Mouse (Mus musculus) lung, embryonic 16.5 days (tissue): ENCODE results near the gene Hoxa7. TPM values are rescaled to one million over a fixed set of nuclear protein-coding genes. Genes with fewer than 3 reads are reported as not detected.

Experiments
- ATAC-seq: fragments of 200-750 bp; cut with Nextera tagmentation; 2 replicates; pipeline ENCODE4 v1.8.0; 2017; ENCODE audit warnings: low read depth, mild to moderate bottlenecking, moderate library complexity
- H3K27ac ChIP-seq: fragments of 300-500 bp; sonication (generic); 2 replicates; pipeline ENCODE4 v1.5.1; 2014; ENCODE audit warnings: mild to moderate bottlenecking, control low read depth, low read length
- H3K27me3 ChIP-seq: fragments of 300-500 bp; sonication (generic); 2 replicates; pipeline ENCODE4 v1.6.1; 2014; ENCODE audit warnings: low read depth, low read length, mixed read lengths; ENCODE audit not compliant: control insufficient read depth, insufficient read depth
- H3K36me3 ChIP-seq: fragments of 300-500 bp; sonication (generic); 2 replicates; pipeline ENCODE4 v1.6.1; 2014; ENCODE audit warnings: low read length; ENCODE audit not compliant: control insufficient read depth, insufficient read depth
- H3K4me1 ChIP-seq: fragments of 300-500 bp; sonication (generic); replicated peaks from 2 replicates; pipeline ENCODE4 v1.6.1; 2014; ENCODE audit warnings: low read length, mixed read lengths; ENCODE audit not compliant: control insufficient read depth, insufficient read depth
- H3K4me2 ChIP-seq: fragments of 300-500 bp; sonication (generic); 2 replicates; pipeline ENCODE4 v1.6.1; 2014; ENCODE audit warnings: low read depth, low read length, control low read depth
- H3K4me3 ChIP-seq: fragments of 300-500 bp; sonication (generic); 2 replicates; pipeline ENCODE4 v1.5.1; 2014; ENCODE audit warnings: mild to moderate bottlenecking, low read length, control low read depth
- H3K9ac ChIP-seq: fragments of 300-500 bp; sonication (generic); 2 replicates; pipeline ENCODE4 v1.6.1; 2014; ENCODE audit warnings: low read length, control low read depth
- H3K9me3 ChIP-seq: fragments of 300-500 bp; sonication (generic); 2 replicates; pipeline ENCODE4 v1.6.1; 2016; ENCODE audit warnings: low read length; ENCODE audit not compliant: control insufficient read depth
- WGBS: fragments of 180-500 bp; shearing (Covaris S2); extraction: QIAGEN DNeasy Blood & Tissue Kit; methylation state at CpG from one replicate; pipeline ENCODE4 v1.1.7; 2014; 5-methylcytosine and 5-hydroxymethylcytosine counted together
- polyA plus RNA-seq: library from polyadenylated mRNA; unstranded; fragments of >200 nt; fragmentation: Nextera tagmentation; extraction: Ambion mirVana; gene quantifications from 2 replicates; pipeline ENCODE4 v1.2.1, GENCODE M21; 2015

Hoxa7 gene
- polyA plus RNA-seq, 1 experiment from 2014 or later: 5.8 TPM

DNA sequence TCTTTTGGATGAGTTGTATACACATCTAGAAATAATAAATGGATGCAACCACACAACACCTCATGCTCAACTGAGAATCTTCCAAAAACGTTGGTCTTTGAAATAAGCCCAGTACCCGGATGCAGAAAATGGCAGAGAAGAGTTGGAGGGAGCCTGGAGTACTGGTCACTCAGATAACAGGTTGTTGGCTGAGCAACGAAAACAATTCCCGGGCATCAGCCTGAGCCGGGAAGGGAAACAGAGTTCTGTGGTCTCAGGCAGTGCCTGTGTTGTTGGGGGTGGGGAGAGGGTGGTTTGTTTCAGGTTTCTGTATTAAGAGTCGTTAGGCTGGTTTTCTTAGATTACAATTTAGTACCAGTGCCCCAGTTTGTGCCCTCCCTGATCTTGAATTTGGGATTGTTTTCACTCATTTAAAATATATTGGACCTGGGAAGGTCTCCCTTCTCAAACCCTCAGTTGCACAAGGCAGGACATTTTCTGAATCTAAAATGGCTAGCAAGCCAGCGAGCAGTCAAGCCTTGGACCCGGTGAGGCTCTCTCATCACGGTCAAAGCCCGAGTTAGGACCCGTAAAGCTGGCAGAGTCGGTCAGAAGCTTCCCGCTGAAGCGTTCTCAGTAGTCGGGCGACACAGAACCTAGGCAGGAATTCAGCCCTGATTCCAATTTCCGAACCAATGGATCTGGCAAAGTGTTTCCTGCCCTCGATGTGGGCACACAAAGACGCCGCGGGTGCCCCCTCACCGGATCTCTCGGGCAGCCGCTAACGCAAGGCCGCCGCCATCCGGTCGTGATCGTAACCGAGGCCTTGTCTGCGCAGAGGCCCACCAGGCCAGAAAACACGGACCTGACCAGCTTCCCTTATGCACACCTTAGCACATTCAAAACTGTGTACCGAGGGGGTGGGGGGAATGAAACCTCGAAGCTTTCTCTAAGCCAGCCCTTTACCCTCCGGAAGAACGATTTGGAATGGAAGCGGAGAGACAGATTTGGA is 7.1 kb upstream of the Hoxa7 start:
- Histone ChIP-seq H3K27me3 (peaks cover 91% of the 10 kb centered on the region), H3K36me3 (no peaks in the 10 kb centered on the region), H3K27ac (no peak overlapping the region), H3K4me2 (no peak overlapping the region), H3K9me3 (no peaks in the 10 kb centered on the region), H3K4me1 (peaks cover 10% of the 10 kb centered on the region), H3K9ac (no peak overlapping the region), H3K4me3 (no peak overlapping the region)
- 2% methylated on average over 38 of the region's 38 CpGs for WGBS
- no peak for ATAC-seq

DNA sequence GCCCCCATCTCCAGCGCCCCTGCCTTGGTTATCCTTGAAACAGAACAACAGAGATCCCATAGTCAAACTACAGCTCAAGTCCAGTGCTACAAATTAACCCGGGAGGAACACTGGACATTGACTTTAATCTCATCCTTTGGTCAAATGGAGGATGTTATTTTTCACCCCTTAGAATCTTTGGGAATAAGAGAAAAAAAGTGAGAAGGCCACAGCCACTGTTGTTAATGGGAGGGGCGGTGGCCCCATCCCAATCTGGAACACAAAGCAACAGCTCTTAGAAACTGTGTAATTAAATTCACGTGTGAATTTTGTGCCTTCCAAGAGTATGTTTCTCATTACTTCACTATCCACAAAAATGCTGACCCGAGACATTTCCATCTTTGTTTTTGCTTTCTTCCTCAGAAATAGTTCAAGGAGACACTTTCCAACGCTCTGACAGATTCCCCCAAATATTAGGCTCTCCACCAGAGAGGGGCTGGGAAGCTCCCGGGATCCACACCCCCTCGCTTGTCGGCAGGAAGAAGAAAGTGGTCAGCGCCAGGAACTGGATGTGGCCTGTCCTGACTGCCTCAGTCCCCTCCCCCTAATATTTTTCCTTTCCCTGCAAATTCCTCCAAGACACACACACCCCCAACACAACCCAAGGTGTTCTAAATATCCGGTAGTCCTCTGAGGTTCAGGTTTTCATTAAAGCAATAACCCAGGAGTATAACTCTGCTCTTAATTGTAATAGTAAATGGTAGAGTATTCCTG is 6.0 kb upstream of the Hoxa7 start:
- peaks cover 10% of the 10 kb centered on the region for H3K4me1 ChIP-seq
- no peak overlapping the region for H3K4me3 ChIP-seq
- H3K27ac ChIP-seq: no peak overlapping the region
- WGBS: 5% methylated on average over 11 of the region's 11 CpGs
- ATAC-seq: no peak
- H3K9ac ChIP-seq: no peak overlapping the region
- peaks cover 92% of the 10 kb centered on the region for H3K27me3 ChIP-seq
- H3K36me3 ChIP-seq: no peaks in the 10 kb centered on the region
- H3K9me3 ChIP-seq: no peaks in the 10 kb centered on the region
- H3K4me2 ChIP-seq: no peak overlapping the region

DNA sequence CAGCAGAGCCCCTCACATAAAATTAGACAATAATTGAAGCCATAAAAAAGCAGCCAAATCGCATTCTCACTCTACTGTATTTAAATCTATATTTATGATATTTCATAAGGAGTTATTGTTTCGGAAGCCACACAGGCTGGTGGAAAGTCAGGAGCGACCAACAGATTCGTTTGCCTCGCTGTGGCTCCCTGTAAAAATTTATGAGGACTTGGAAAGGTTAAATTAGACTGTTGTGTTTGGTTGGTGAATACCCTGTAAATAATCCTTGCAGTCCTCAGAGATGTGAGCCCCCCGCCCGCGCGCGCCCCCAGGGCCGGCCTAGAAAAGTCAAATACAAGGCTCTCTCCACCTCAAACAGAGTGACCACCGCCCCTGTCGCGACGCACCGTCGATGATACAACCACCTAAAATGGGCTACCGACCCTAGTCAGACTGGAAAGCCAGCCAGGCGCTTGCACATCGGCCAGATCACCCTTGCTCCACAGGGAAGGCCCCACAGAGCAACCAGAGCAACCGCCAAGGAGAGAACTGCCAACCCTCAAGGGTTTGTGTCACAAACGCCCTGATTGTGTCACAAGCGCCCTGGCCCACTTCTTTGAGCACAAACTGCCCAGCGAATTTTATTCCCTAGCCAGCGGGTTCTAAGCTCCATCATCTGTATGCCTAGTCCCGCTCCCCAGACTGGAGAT is 5.1 kb upstream of the Hoxa7 start:
- H3K4me1 ChIP-seq: peaks cover 10% of the 10 kb centered on the region
- H3K9ac ChIP-seq: no peak overlapping the region
- WGBS: 3% methylated on average over 26 of the region's 26 CpGs
- no peak overlapping the region for H3K27ac ChIP-seq
- no peak overlapping the region for H3K4me2 ChIP-seq
- H3K9me3 ChIP-seq: no peaks in the 10 kb centered on the region
- H3K27me3 ChIP-seq: peaks cover 92% of the 10 kb centered on the region
- no peaks in the 10 kb centered on the region for H3K36me3 ChIP-seq
- H3K4me3 ChIP-seq: no peak overlapping the region
- ATAC-seq: no peak

DNA sequence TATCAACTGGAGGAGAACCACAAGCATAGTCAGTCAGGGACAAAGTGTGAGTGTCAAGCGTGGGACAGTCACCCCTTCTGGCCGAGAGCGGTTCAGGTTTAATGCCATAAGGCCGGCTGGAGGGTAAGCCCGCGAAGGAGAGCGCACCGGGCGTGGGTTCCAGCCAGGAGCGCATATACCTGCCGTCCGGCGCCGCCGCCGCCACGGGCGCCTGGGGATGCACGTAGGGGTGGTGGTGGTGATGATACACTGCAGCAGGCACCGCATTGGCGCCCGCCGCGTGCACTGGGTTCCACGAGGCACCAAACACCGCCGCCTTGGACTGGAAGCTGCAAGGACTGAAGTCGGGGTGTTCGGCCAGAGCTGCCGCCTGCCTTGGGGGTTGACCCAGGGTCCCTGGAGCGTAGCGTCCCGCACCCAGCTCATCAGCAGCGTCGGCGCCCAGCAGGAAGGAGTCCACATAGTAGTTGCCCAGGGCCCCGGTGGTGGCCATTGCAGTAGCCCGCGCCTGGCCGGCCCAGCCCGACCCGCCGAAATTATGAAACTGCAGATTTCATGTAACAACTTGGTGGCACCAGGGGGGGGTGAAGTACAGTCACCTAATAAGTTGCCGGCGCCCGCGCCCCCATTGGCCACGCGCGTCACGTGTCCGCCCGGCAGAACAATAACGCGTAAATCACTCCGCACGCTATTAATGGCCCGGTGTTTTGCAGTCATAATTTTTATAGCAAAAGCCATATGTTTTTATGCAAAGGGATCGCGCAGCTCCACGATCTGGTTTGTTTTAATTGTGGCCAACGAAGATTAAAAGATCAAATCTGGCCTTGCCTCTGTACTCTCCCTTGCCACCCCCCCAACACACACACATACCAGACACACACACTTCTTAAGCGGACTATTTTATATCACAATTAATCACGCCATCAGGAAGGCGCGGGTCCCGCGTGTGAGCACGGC is 4.2 kb upstream of the Hoxa7 start:
- 3% methylated on average over 69 of the region's 69 CpGs for WGBS
- peak overlapping the region; percentile 19 for H3K4me3 ChIP-seq
- ATAC-seq: no peak
- no peak overlapping the region for H3K9ac ChIP-seq
- peaks cover 95% of the 10 kb centered on the region for H3K27me3 ChIP-seq
- H3K4me1 ChIP-seq: peaks cover 10% of the 10 kb centered on the region
- no peaks in the 10 kb centered on the region for H3K36me3 ChIP-seq
- no peaks in the 10 kb centered on the region for H3K9me3 ChIP-seq
- peak overlapping the region; percentile 32 for H3K4me2 ChIP-seq
- H3K27ac ChIP-seq: no peak overlapping the region

DNA sequence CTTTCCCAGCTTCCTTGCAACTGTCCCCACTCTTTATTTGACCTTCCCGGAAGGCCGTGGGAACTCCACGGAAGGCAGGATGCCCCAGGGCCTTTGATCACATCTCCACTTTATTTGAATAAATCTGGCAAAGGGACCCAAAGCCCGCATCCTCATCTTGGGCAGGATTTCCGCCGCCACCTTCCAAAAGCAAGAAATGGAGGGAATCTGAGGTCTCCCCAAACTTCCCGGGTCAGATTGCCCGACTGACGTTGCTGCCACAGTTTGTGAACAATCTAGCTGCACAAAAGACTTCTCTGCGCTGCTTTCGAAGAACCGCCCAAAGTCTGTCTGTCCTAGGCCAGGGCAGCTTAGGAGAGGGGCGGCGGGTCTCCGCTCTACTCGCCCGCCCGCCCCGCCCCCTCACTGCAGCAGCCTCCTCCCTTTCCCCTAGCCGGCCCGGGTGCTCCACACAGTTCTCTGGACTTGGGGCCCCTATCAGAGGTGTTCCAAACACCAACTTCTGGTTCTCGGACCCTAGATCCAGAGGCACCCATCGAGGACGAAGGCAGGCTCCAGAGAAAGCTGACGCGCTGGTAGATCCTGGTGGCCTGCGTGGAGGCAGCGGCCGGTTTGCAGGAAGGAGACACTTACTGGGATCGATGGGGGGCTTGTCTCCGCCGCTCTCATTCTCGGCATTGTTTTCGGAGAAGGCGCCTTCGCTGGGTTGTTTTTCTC is 3.4 kb upstream of the Hoxa7 start:
- Histone ChIP-seq H3K9ac (no peak overlapping the region), H3K27ac (no peak overlapping the region), H3K4me3 (peak overlapping the region; percentile 19; the same call in 1 of the 2 replicates), H3K4me1 (peaks cover 7% of the 10 kb centered on the region), H3K9me3 (no peaks in the 10 kb centered on the region), H3K4me2 (no peak overlapping the region), H3K27me3 (peaks cover 92% of the 10 kb centered on the region), H3K36me3 (no peaks in the 10 kb centered on the region)
- WGBS: 2% methylated on average over 36 of the region's 36 CpGs
- no peak for ATAC-seq

DNA sequence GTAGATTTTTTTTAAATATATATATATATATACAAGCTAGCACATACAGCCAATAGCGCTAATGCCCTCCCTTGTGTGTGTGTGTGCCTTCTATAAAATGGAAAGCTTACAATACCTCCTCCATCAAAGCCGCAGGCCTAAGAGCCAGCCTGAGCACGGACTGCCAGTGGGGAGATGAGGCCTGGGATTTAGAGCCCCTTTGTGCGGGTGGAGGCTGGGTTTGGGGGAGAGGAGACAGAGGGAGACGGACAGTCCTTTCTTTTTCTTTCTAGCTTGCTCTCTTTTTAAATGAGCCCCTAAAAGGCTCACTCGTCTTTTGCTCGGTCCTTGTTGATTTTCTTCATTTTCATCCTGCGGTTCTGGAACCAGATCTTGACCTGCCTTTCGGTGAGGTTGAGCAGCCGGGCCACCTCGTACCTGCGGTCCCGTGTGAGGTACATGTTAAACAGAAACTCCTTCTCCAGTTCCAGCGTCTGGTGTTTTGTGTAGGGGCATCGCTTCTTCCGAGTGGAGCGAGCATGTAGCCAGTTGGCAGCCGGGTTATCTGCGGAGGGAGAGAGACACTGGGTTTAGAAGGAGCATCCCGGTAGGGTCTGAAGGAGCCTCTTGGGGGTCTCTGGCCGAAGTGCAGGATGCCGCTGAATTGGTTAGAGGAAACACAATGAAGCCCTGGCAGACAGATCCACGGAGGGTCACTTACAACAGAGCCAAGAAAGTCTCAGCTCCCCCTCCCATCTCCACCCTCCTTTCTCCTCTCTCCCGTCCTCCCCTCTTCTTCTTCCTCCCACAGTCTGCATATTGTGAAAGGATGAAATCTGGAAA is 2.5 kb upstream of the Hoxa7 start:
- Histone ChIP-seq H3K27me3 (peaks cover 92% of the 10 kb centered on the region), H3K9me3 (no peaks in the 10 kb centered on the region), H3K9ac (no peak overlapping the region), H3K4me3 (no peak overlapping the region), H3K36me3 (no peaks in the 10 kb centered on the region), H3K27ac (no peak overlapping the region), H3K4me2 (no peak overlapping the region), H3K4me1 (peaks cover 7% of the 10 kb centered on the region)
- WGBS: 17% methylated on average over 24 of the region's 24 CpGs
- no peak for ATAC-seq

DNA sequence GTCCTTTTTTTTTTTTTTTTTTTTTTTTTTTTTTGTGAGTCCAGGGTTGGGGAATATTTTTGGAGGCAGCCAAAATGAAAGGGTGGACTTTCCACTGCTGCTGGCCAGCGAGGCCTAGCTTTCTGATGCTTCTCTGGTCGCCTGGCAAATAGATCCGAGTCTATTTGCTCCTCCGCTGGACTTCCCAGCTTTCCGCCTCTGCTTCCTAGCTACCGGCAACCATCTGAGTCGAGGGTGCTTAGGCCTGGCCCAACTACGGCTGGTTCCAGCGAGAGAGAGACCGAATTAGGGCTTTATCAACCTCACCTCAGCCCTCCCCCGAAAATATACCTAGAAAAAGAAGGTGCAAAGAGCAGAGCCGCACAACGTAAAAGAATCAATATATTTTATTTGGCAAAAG is 1.1 kb upstream of the Hoxa7 start:
- H3K9ac ChIP-seq: no peak overlapping the region

More for the DNA sequence above, 1.1 kb upstream of the Hoxa7 start:
- Histone ChIP-seq H3K4me1 (peaks cover 8% of the 10 kb centered on the region), H3K36me3 (no peaks in the 10 kb centered on the region), H3K9me3 (no peaks in the 10 kb centered on the region), H3K27ac (no peak overlapping the region), H3K27me3 (peaks cover 95% of the 10 kb centered on the region), H3K4me2 (no peak overlapping the region), H3K4me3 (no peak overlapping the region)
- 42% methylated on average over 13 of the region's 13 CpGs for WGBS
- ATAC-seq: no peak
